Mouse (Mus musculus): ENCODE measurements at regions not wholly inside any gene's neighbourhood (a gene's known extent, or its start where the extent isn't known, plus 50 kb on each side); places are given as distances from the start of the nearest gene placed in this dataset.

DNA sequence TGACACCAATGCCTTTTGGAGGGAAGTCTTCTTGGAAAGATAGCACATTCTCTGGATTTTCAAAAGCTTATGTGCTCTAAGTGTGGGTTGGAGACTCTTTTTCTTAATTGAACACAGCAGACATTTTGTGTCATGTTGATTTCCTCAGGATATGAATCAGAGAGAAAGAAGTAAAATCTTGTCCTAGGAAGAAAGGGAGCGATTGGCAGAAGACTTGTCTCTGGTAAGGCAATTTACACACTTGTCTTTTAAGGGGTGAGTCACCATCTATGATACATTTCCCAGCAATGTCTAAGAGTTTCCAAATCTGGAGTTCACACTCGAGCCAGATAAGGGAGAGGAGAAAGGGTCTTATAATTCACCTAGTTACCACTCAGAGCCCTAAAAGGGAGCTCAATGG is 326.5 kb upstream of the Ubash3b start:
- H3K27me3 ChIP-seq (ENCODE audit: control insufficient read depth, insufficient read depth, low read length), result no peaks in the 10 kb centered on the region
- WGBS, result 57% methylated on average over 2 of the region's 2 CpGs
- TF ChIP-seq POLR2A (IDR thresholded peaks at IDR 0.05; ENCODE audit: low read depth, low read length), result no peak
- TF ChIP-seq CTCF (IDR thresholded peaks at IDR 0.05; ENCODE audit: extremely low read depth, insufficient read length, insufficient replicate concordance, low read depth, low read length), result no peak

DNA sequence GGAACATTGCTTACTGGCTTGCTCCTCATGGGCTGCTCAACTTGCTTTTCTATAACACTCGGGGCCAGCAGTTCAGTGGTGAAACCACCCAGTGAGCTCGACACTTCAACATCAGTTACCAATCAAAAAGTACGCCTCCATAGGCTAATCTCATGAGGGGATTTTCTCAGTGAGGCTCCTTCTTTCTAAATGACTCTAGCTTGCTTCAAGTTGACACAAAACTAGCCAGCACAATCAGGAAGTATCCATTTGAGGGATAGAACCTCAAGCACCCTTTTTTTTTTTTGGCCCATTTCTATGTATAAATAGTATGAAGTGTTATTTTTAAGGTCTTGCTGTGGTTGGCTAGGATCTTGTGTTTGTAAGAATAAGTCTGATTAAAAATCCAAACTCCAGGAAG is 321.7 kb upstream of the Ubash3b start:
- Histone ChIP-seq H3K27ac (ENCODE audit: insufficient read depth, low read depth, low read length) (no peak overlapping the region), H3K4me3 (ENCODE audit: low read depth, low read length) (no peak overlapping the region), H3K27me3 (ENCODE audit: control insufficient read depth, insufficient read depth, low read length) (no peaks in the 10 kb centered on the region), H3K4me1 (ENCODE audit: control insufficient read depth, insufficient read depth, insufficient read length, low read length) (no peaks in the 10 kb centered on the region), H3K36me3 (ENCODE audit: control insufficient read depth, insufficient read depth, low read length) (no peaks in the 10 kb centered on the region)
- 88% methylated on average over 3 of the region's 3 CpGs for WGBS
- TF ChIP-seq CTCF (IDR thresholded peaks at IDR 0.05; ENCODE audit: extremely low read depth, insufficient read length, insufficient replicate concordance, low read depth, low read length) (no peak), POLR2A (IDR thresholded peaks at IDR 0.05; ENCODE audit: low read depth, low read length) (no peak)

More for the DNA sequence above, 326.5 kb upstream of the Ubash3b start:
- Histone ChIP-seq H3K4me3 (ENCODE audit: low read depth, low read length) (no peak overlapping the region), H3K27ac (ENCODE audit: insufficient read depth, low read depth, low read length) (no peak overlapping the region), H3K36me3 (ENCODE audit: control insufficient read depth, insufficient read depth, low read length) (no peaks in the 10 kb centered on the region), H3K4me1 (ENCODE audit: control insufficient read depth, insufficient read depth, insufficient read length, low read length) (no peaks in the 10 kb centered on the region)

- no peak overlapping the region for H3K4me3 ChIP-seq (ENCODE audit: low read depth, low read length)
- no peaks in the 10 kb centered on the region for H3K36me3 ChIP-seq (ENCODE audit: control insufficient read depth, insufficient read depth, low read length)
- H3K27me3 ChIP-seq (ENCODE audit: control insufficient read depth, insufficient read depth, low read length), result no peaks in the 10 kb centered on the region; the same call in 1 of the 2 replicates
- no peak overlapping the region for H3K27ac ChIP-seq (ENCODE audit: insufficient read depth, low read depth, low read length)
- WGBS, result 86% methylated on average over 6 of the region's 6 CpGs
- TF ChIP-seq CTCF (IDR thresholded peaks at IDR 0.05; ENCODE audit: extremely low read depth, insufficient read length, insufficient replicate concordance, low read depth, low read length), result no peak
- no peak for TF ChIP-seq POLR2A (IDR thresholded peaks at IDR 0.05; ENCODE audit: low read depth, low read length)
- no peaks in the 10 kb centered on the region for H3K4me1 ChIP-seq (ENCODE audit: control insufficient read depth, insufficient read depth, insufficient read length, low read length)
Measured at GRCm38 (mm10) chr9:41481611-41482266, 320.2 kb upstream of the Ubash3b start.

GRCm38 (mm10) chr9:41479854-41480749 is 318.6 kb upstream of the Ubash3b start:
- H3K36me3 ChIP-seq (ENCODE audit: control insufficient read depth, insufficient read depth, low read length), result no peaks in the 10 kb centered on the region
- TF ChIP-seq CTCF (IDR thresholded peaks at IDR 0.05; ENCODE audit: extremely low read depth, insufficient read length, insufficient replicate concordance, low read depth, low read length) (no peak), POLR2A (IDR thresholded peaks at IDR 0.05; ENCODE audit: low read depth, low read length) (no peak)
- H3K4me1 ChIP-seq (ENCODE audit: control insufficient read depth, insufficient read depth, insufficient read length, low read length), result peaks cover under 1% of the 10 kb centered on the region; the same call in 1 of the 2 replicates
- WGBS, result 60% methylated on average over 13 of the region's 13 CpGs
- H3K4me3 ChIP-seq (ENCODE audit: low read depth, low read length), result no peak overlapping the region
- H3K27me3 ChIP-seq (ENCODE audit: control insufficient read depth, insufficient read depth, low read length), result no peaks in the 10 kb centered on the region; the same call in 1 of the 2 replicates
- no peak overlapping the region for H3K27ac ChIP-seq (ENCODE audit: insufficient read depth, low read depth, low read length)

DNA sequence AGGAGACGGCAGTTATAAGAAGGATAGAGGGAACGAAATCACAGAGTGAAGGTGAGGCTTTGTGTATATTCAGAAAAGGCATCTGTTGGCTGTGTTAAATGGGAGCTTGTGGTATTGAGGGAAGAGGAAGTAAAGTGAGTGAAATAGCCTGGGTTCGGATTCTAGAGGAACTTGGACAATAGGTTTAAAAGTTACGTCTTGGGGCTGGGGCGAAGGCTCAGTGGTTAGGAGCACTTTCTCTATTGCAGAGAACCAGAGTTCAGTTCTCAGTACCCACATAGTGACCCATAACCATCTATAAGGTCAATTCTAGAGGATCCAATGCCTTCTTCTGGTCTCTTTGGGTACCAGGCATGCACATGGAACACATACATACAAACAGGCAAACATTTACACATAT is 317.6 kb upstream of the Ubash3b start:
- Histone ChIP-seq H3K36me3 (ENCODE audit: control insufficient read depth, insufficient read depth, low read length) (no peaks in the 10 kb centered on the region), H3K27me3 (ENCODE audit: control insufficient read depth, insufficient read depth, low read length) (no peaks in the 10 kb centered on the region; the same call in 1 of the 2 replicates), H3K27ac (ENCODE audit: insufficient read depth, low read depth, low read length) (no peak overlapping the region), H3K4me1 (ENCODE audit: control insufficient read depth, insufficient read depth, insufficient read length, low read length) (peaks cover 3% of the 10 kb centered on the region; the same call in 1 of the 2 replicates), H3K4me3 (ENCODE audit: low read depth, low read length) (no peak overlapping the region)
- WGBS, result 81% methylated on average over 5 of the region's 5 CpGs
- TF ChIP-seq CTCF (IDR thresholded peaks at IDR 0.05; ENCODE audit: extremely low read depth, insufficient read length, insufficient replicate concordance, low read depth, low read length) (no peak), POLR2A (IDR thresholded peaks at IDR 0.05; ENCODE audit: low read depth, low read length) (no peak)

- Histone ChIP-seq H3K27me3 (ENCODE audit: control insufficient read depth, insufficient read depth, low read length) (no peaks in the 10 kb centered on the region; the same call in 1 of the 2 replicates), H3K36me3 (ENCODE audit: control insufficient read depth, insufficient read depth, low read length) (no peaks in the 10 kb centered on the region), H3K4me3 (ENCODE audit: low read depth, low read length) (no peak overlapping the region), H3K27ac (ENCODE audit: insufficient read depth, low read depth, low read length) (no peak overlapping the region), H3K4me1 (ENCODE audit: control insufficient read depth, insufficient read depth, insufficient read length, low read length) (peaks cover 3% of the 10 kb centered on the region; the same call in 1 of the 2 replicates)
- TF ChIP-seq POLR2A (IDR thresholded peaks at IDR 0.05; ENCODE audit: low read depth, low read length) (no peak), CTCF (IDR thresholded peaks at IDR 0.05; ENCODE audit: extremely low read depth, insufficient read length, insufficient replicate concordance, low read depth, low read length) (no peak)
- 73% methylated on average over 7 of the region's 7 CpGs for WGBS
Measured at GRCm38 (mm10) chr9:41478106-41478848, 316.8 kb upstream of the Ubash3b start.
